Mouse (Mus musculus) macrophage (primary cell): ENCODE measurements around the gene Zfhx3. TPM values are rescaled to one million over a fixed set of nuclear protein-coding genes. Genes with fewer than 3 reads are reported as not detected.

ENCODE experiments used
- H3K27ac ChIP-seq: fragments of 350-480 bp; formaldehyde crosslinking; 2 replicates; pipeline ENCODE4 v1.9.0; 2021
- H3K36me3 ChIP-seq: fragments of 350-480 bp; formaldehyde crosslinking; 2 replicates; pipeline ENCODE4 v1.9.0; 2021; ENCODE audit errors: inconsistent target
- H3K4me3 ChIP-seq: fragments of 350-480 bp; formaldehyde crosslinking; 2 replicates; pipeline ENCODE4 v1.9.0; 2021; ENCODE audit errors: inconsistent target
- H3K79me2 ChIP-seq: fragments of 350-480 bp; formaldehyde crosslinking; 2 replicates; pipeline ENCODE4 v1.9.0; 2021; ENCODE audit errors: inconsistent target
- WGBS: methylation state at CpG from one replicate; pipeline ENCODE4 v1.1.7; 2026; ENCODE audit warnings: inconsistent platforms; ENCODE audit not compliant: missing documents; 5-methylcytosine and 5-hydroxymethylcytosine counted together
- polyA plus RNA-seq: library from polyadenylated mRNA; stranded (reverse); fragments of 250-400 nt; gene quantifications from 3 replicates; pipeline ENCODE4 v1.2.4, GENCODE M21; 2018; ENCODE audit warnings: inconsistent platforms

Gene Zfhx3
- polyA plus RNA-seq, 1 experiment from 2014 or later, result 5.3 TPM

GRCm38 (mm10) chr8:108880101-108880500 is 937.7 kb downstream of the Zfhx3 start:
- Histone ChIP-seq H3K27ac (no peak overlapping the region), H3K79me2 (no peaks in the 10 kb centered on the region), H3K4me3 (no peak overlapping the region), H3K36me3 (no peaks in the 10 kb centered on the region)
- WGBS, result 94% methylated on average over 6 of the region's 6 CpGs

DNA sequence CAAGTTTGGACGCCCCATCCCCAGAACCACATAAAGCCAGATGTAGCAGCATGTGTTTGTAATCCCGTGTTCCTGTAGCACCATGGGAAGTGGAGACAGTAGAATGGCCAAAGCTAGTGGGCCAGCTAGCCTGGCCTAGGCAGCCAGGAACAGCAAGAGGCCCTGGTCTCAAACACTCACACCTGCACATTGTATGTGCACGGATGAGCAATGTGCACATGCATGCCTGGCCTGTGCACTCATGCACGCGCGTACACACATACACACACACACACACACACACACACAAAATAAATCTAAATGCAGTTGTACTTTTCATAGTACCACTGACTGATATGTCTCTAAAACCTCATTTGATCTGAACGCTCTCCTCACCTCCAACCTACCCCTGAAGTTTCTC is 938.9 kb downstream of the Zfhx3 start:
- no peak overlapping the region for H3K27ac ChIP-seq
- H3K79me2 ChIP-seq, result no peaks in the 10 kb centered on the region
- H3K4me3 ChIP-seq, result no peak overlapping the region
- H3K36me3 ChIP-seq, result no peaks in the 10 kb centered on the region
- WGBS, result 97% methylated on average over 7 of the region's 7 CpGs

DNA sequence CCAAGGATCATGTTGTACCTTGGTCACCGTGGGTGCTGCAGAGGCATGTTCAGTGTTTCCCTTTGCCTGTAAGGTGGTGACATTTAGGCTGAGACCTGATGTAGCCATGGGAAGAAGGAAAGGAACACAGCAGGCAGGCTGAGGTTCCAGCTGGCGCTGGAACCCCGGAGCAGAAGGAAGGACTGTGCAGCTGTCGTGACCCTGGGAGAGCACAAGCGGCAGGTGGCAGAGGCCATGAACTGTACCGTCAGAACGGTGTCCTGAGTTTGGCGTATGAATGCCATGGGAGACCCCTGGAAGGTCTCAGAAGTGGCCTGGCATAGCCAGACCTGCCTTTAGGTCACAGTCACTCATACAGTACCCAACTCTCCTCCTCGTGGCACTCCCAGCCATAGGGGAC is 939.6 kb downstream of the Zfhx3 start:
- Histone ChIP-seq H3K27ac (no peak overlapping the region), H3K4me3 (no peak overlapping the region), H3K79me2 (no peaks in the 10 kb centered on the region), H3K36me3 (no peaks in the 10 kb centered on the region)
- WGBS, result 86% methylated on average over 9 of the region's 9 CpGs

- H3K27ac ChIP-seq, result no peak overlapping the region
- no peaks in the 10 kb centered on the region for H3K36me3 ChIP-seq
- 93% methylated on average over 6 of the region's 6 CpGs for WGBS
- no peak overlapping the region for H3K4me3 ChIP-seq
- H3K79me2 ChIP-seq, result no peaks in the 10 kb centered on the region
These were observed 940.9 kb downstream of the Zfhx3 start for GRCm38 (mm10) chr8:108883381-108883780.

DNA sequence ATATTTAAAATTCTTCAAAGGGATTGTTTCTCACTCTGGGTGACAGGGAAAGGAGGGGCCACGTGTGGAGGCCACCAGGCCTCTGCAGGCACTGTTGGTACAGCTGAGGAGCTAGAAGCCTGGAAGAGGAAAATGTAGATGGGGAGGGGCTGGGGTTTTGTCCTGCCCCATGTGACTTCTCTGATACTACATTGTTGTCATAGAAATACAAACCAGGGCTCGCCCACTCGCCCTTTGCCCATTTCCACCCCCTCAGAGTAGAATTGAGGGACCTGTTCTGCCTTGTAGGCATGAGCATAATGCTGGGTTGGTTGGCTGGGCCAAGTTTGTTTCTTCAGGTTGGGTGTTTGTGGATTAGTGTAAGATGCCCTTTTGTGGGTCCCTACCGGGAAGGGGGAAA is 942.5 kb downstream of the Zfhx3 start:
- Histone ChIP-seq H3K36me3 (no peaks in the 10 kb centered on the region), H3K79me2 (no peaks in the 10 kb centered on the region), H3K4me3 (no peak overlapping the region), H3K27ac (no peak overlapping the region)
- 79% methylated on average over 4 of the region's 4 CpGs for WGBS

GRCm38 (mm10) chr8:108885450-108885849 is 943.0 kb downstream of the Zfhx3 start:
- no peak overlapping the region for H3K4me3 ChIP-seq
- H3K27ac ChIP-seq, result no peak overlapping the region
- no peaks in the 10 kb centered on the region for H3K36me3 ChIP-seq
- 96% methylated on average over 14 of the region's 14 CpGs for WGBS
- H3K79me2 ChIP-seq, result no peaks in the 10 kb centered on the region

- H3K36me3 ChIP-seq, result no peaks in the 10 kb centered on the region
- no peak overlapping the region for H3K27ac ChIP-seq
- 96% methylated on average over 12 of the region's 12 CpGs for WGBS
These were observed 943.4 kb downstream of the Zfhx3 start for GRCm38 (mm10) chr8:108885861-108886260.

GRCm38 (mm10) chr8:108886599-108887255 is 944.3 kb downstream of the Zfhx3 start:
- Histone ChIP-seq H3K79me2 (no peaks in the 10 kb centered on the region), H3K4me3 (peak overlapping the region; percentile 32), H3K36me3 (no peaks in the 10 kb centered on the region), H3K27ac (peak overlapping the region; percentile 19; the same call in 1 of the 2 replicates)
- 10% methylated on average over 12 of the region's 12 CpGs for WGBS

More at GRCm38 (mm10) chr8:108885861-108886260, 943.4 kb downstream of the Zfhx3 start:
- no peaks in the 10 kb centered on the region for H3K79me2 ChIP-seq
- H3K4me3 ChIP-seq, result no peak overlapping the region

DNA sequence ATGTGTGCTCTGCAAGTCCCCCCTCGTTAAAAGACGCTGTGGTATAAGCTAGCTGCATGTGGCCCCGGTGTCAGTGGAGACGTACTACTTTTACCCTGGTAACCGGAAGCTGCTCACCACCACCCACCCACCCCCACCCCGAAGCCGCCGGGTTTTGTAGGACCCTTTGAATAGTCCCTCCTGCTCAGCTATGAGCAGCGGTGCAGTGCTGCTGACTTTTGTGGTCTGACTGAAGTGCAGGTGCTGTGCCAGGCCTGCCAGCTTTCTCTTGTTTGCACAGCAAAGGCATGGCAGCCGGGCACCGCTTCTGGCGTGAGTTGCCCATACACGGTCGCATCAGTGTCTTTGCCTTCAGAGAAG is 944.8 kb downstream of the Zfhx3 start:
- Histone ChIP-seq H3K4me3 (peak overlapping the region; percentile 32), H3K27ac (no peak overlapping the region), H3K36me3 (no peaks in the 10 kb centered on the region), H3K79me2 (no peaks in the 10 kb centered on the region)
- 39% methylated on average over 11 of the region's 14 CpGs for WGBS

GRCm38 (mm10) chr8:108887890-108888289 is 945.4 kb downstream of the Zfhx3 start:
- WGBS, result 99% methylated on average over 8 of the region's 8 CpGs
- H3K4me3 ChIP-seq, result no peak overlapping the region
- no peaks in the 10 kb centered on the region for H3K79me2 ChIP-seq
- no peak overlapping the region for H3K27ac ChIP-seq
- no peaks in the 10 kb centered on the region for H3K36me3 ChIP-seq

DNA sequence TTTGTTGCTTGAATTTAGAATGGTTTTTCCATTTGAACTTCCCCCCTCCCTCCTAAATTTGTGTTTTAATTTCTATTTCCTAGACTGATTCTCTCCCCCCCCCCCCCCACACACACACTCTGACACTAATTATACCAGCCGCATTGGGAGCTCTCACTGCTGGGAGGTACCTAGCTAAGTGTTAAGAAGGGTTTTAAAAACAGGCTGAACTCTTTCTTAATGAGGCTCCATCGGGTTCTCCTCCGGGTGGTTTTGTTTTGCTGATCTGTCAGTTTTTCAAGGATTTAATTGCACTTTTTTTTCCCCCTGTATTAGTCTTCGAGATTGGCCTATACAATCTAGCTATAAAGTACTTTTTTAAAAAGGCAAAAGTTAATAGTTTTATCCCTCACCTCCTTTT is 946.5 kb downstream of the Zfhx3 start:
- Histone ChIP-seq H3K4me3 (no peak overlapping the region), H3K79me2 (no peaks in the 10 kb centered on the region), H3K27ac (no peak overlapping the region), H3K36me3 (no peaks in the 10 kb centered on the region)
- 92% methylated on average over 3 of the region's 4 CpGs for whole genome bisulfite sequencing

- WGBS, result 96% methylated on average over 5 of the region's 5 CpGs
- Histone ChIP-seq H3K4me3 (no peak overlapping the region), H3K79me2 (no peaks in the 10 kb centered on the region), H3K27ac (no peak overlapping the region), H3K36me3 (no peaks in the 10 kb centered on the region)
These were observed 947.0 kb downstream of the Zfhx3 start for GRCm38 (mm10) chr8:108889406-108889805.

- no peaks in the 10 kb centered on the region for H3K36me3 ChIP-seq
- H3K4me3 ChIP-seq, result no peak overlapping the region
- WGBS, result 73% methylated on average over 10 of the region's 10 CpGs
- H3K27ac ChIP-seq, result no peak overlapping the region
- no peaks in the 10 kb centered on the region for H3K79me2 ChIP-seq
These were observed 951.8 kb downstream of the Zfhx3 start for GRCm38 (mm10) chr8:108894287-108894686.

DNA sequence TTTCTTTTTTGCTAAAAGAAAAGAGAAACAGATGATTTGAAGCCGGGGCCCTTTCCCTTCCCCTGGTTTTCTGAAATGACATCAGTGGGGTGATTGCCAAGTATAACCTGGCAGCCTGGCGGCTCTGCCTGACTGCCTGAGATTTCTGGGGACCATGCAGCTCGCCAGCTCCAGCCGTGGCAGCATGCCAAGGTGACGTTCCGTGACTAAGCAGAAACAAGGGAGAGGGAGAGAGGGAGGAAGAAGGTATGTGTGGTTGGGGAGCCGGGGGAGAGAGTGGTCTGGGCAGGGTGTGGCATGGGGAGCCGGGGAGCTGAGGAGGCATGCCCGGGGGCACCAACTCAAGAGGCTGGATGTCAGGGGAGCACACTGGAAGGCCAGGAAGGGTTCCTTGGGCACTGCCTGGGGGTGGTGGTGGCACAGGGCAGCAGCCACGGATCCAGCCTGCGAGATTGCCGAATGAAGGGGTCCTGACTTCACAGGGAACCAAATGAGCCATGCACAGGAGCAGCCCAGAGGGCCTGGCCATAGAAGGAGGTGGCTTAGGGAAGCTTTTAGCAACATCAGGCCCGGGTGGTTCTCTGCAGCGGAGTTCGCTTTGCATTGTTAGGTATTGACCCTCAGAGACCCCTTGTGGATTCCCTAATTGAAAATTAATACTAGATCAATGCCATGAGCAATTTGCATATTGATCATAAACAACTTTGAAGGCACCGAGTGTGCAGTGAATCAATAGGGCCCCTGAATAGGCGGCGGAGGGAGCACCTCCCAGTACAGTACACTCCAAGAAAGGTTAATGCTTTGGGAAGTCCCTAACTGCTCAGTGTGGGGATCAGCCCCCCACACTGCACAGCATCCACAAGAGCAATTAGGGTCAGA is 954.3 kb downstream of the Zfhx3 start:
- Histone ChIP-seq H3K79me2 (no peaks in the 10 kb centered on the region), H3K36me3 (no peaks in the 10 kb centered on the region), H3K27ac (no peak overlapping the region), H3K4me3 (no peak overlapping the region)
- 41% methylated on average over 18 of the region's 18 CpGs for WGBS

DNA sequence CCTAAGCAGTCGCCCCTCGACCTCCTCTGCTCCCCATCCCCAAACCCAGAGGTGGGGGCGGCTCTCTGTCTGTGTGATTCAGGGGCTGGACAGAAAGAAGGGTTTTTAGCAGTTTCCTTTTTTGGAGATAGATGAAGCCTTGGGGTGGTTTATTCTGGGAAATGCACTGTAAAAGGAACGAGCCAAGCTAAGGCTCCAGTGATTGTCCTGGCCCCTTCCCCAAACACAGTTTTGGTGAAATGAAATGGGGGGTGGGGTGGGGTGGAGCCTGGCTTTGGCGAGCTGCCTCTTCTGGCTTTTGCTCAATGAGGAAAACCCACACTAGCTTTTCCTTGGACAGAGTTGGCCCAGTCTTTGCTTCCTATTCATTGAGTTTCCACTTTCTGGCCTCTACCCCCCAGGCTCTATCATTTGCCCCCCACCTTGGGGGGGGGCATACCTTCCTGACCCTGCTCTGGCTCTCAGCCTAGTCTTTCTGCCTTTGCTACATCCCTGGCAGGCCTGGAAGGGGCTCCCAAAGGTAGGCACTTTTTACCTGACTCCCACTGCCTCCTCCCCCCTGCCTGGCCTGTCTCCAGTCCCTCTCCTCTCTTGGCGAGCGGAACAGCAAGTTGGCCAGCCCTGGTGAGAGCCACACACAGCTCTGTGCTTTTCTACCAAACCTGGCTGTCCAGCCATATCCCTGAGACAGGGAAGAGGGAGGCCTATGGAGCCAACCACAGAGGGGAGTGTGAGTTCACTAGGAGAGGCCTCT is 955.1 kb downstream of the Zfhx3 start:
- Histone ChIP-seq H3K79me2 (no peaks in the 10 kb centered on the region), H3K36me3 (no peaks in the 10 kb centered on the region), H3K27ac (no peak overlapping the region), H3K4me3 (no peak overlapping the region)
- WGBS, result 76% methylated on average over 7 of the region's 7 CpGs
